Mouse (Mus musculus): ENCODE measurements around the gene Itgal.

GRCm38 (mm10) chr7:127282190-127282589 is 13.9 kb upstream of the Itgal start:
- no peak for TF ChIP-seq CTCF (IDR thresholded peaks at IDR 0.05 in 2 of 3, conservative IDR thresholded peaks at IDR 0.05 in 1 of 3; ENCODE audit: control insufficient read depth in 1 of 3, insufficient read depth in 1 of 3, low read depth in 2 of 3, low read length in 3 of 3, poor library complexity in 1 of 3, severe bottlenecking in 1 of 3)
- TF ChIP-seq EP300 (IDR thresholded peaks at IDR 0.05; ENCODE audit: low read depth in 1 of 2, low read length in 2 of 2): no peak
- TF ChIP-seq ZMIZ1 (IDR thresholded peaks at IDR 0.05; ENCODE audit: low read depth, low read length): no peak
- TF ChIP-seq GATA1 (IDR thresholded peaks at IDR 0.05; ENCODE audit: low read depth, low read length): no peak
- TF ChIP-seq BHLHE40 (IDR thresholded peaks at IDR 0.05; ENCODE audit: borderline replicate concordance, low read depth, low read length): no peak
- TF ChIP-seq POLR2A (IDR thresholded peaks at IDR 0.05; ENCODE audit: control insufficient read depth in 1 of 2, insufficient read depth in 1 of 2, low read depth in 1 of 2, low read length in 2 of 2, poor library complexity in 1 of 2): no peak
- no peak for TF ChIP-seq MYB (IDR thresholded peaks at IDR 0.05; ENCODE audit: low read depth, low read length)
- no peak for TF ChIP-seq RCOR1 (IDR thresholded peaks at IDR 0.05; ENCODE audit: low read depth, low read length)
- TF ChIP-seq MXI1 (IDR thresholded peaks at IDR 0.05; ENCODE audit: low read depth, low read length): no peak; the same call in 1 of the 2 replicates

Data from MEL (cell line).